Mouse (Mus musculus): ENCODE results near the gene Fgf22.

DNA sequence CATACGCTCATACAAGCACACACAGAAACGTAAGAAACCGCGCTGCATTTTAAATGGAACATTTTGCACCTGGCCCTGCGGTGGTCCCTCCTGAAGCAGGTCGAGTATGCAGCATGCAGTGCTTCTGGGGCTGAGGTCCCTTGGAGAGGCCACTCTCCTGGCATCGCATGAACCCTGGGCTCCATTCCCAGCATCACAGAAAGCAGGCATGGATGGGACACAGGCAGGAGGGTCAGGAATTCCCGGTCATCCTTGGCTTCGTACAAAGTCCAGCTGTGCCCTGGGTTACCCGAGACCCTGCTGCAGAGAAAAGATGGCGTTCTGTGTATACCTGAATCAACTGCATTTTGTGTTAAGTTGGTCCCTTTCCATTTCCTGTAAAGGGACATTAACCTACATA lies 45.6 kb downstream of the Fgf22 start:
- no peak for TF ChIP-seq CTCF (IDR thresholded peaks at IDR 0.05; ENCODE audit: low read depth)
- no peak for TF ChIP-seq EP300 (IDR thresholded peaks at IDR 0.05; ENCODE audit: low read depth)

Measured in liver, postnatal 0 days (tissue).